Mouse (Mus musculus): ENCODE data around the gene Mtr. TPM values are rescaled to one million over a fixed set of nuclear protein-coding genes. Genes with fewer than 3 reads are reported as not detected.
A peak's percentile ranks its signal among the peaks of the same experiment; 100 is the strongest.

Gene Mtr
- total RNA-seq (2014; rRNA removed) (5.0 and 7.8 TPM in 2 replicates), polyA plus RNA-seq (2015; fragmentation: Nextera tagmentation; extraction: Ambion mirVana) (2.4 and 3.0 TPM in 2 replicates)

GRCm38 (mm10) chr13:12257391-12258380 lies at the start of gene Mtr:
TSS of gene Mtr (minus strand) at chr13:12258113.
- Histone ChIP-seq H3K4me1 (ENCODE audit: insufficient read depth, low read length) (peaks cover 12% of the 10 kb centered on the region; the same call in 1 of the 2 replicates), H3K9ac (replicated peaks; ENCODE audit: low read length) (peak within 1 kb of the TSS; percentile 66), H3K4me2 (ENCODE audit: low read depth, low read length) (peak within 1 kb of the TSS; percentile 70), H3K4me3 (ENCODE audit: low read length) (peak within 1 kb of the TSS; percentile 77), H3K36me3 (ENCODE audit: insufficient read depth, low read length) (no peaks in the 10 kb centered on the region), H3K27me3 (ENCODE audit: insufficient read depth, low read length) (no peaks in the 10 kb centered on the region), H3K9me3 (ENCODE audit: low read length) (no peaks in the 10 kb centered on the region), H3K27ac (peak within 1 kb of the TSS; percentile 87)
- under 1% methylated on average over 69 of the region's 69 CpGs for WGBS
- DNase-seq (ENCODE audit: low spot score) = peak; percentile 99
- peak; percentile 100 for ATAC-seq
- TF ChIP-seq CTCF (IDR thresholded peaks at IDR 0.05; ENCODE audit: low read depth) = no peak

GRCm38 (mm10) chr13:12307286-12307685 lies 49.4 kb upstream of the Mtr start:
- H3K27me3 ChIP-seq (ENCODE audit: insufficient read depth, low read length) = no peaks in the 10 kb centered on the region
- no peak overlapping the region for H3K4me2 ChIP-seq (ENCODE audit: low read depth, low read length)
- H3K4me1 ChIP-seq (ENCODE audit: insufficient read depth, low read length) = no peaks in the 10 kb centered on the region
- no peaks in the 10 kb centered on the region for H3K36me3 ChIP-seq (ENCODE audit: insufficient read depth, low read length)
- H3K4me3 ChIP-seq (ENCODE audit: low read length) = no peak overlapping the region
- no peaks in the 10 kb centered on the region for H3K9me3 ChIP-seq (ENCODE audit: low read length)
- DNase-seq (ENCODE audit: low spot score) (no peak), ATAC-seq (no peak)
- TF ChIP-seq CTCF (IDR thresholded peaks at IDR 0.05; ENCODE audit: low read depth) = no peak
- no peak overlapping the region for H3K27ac ChIP-seq
- 87% methylated on average over 4 of the region's 4 CpGs for WGBS
- no peak overlapping the region for H3K9ac ChIP-seq (replicated peaks; ENCODE audit: low read length)

- ATAC-seq (no peak), DNase-seq (ENCODE audit: low spot score) (no peak)
- 93% methylated on average over 8 of the region's 8 CpGs for WGBS
- Histone ChIP-seq H3K4me2 (ENCODE audit: low read depth, low read length) (no peak overlapping the region), H3K9me3 (ENCODE audit: low read length) (no peaks in the 10 kb centered on the region), H3K4me3 (ENCODE audit: low read length) (no peak overlapping the region), H3K9ac (replicated peaks; ENCODE audit: low read length) (no peak overlapping the region), H3K27me3 (ENCODE audit: insufficient read depth, low read length) (no peaks in the 10 kb centered on the region), H3K36me3 (ENCODE audit: insufficient read depth, low read length) (no peaks in the 10 kb centered on the region), H3K4me1 (ENCODE audit: insufficient read depth, low read length) (no peaks in the 10 kb centered on the region), H3K27ac (no peak overlapping the region)
- no peak for TF ChIP-seq CTCF (IDR thresholded peaks at IDR 0.05; ENCODE audit: low read depth)
Observed at GRCm38 (mm10) chr13:12305540-12305939, 47.6 kb upstream of the Mtr start.

- 83% methylated on average over 5 of the region's 5 CpGs for WGBS
- TF ChIP-seq CTCF (IDR thresholded peaks at IDR 0.05; ENCODE audit: low read depth) = no peak
Observed at GRCm38 (mm10) chr13:12304991-12305390, 47.1 kb upstream of the Mtr start.

GRCm38 (mm10) chr13:12297777-12298176 lies 39.9 kb upstream of the Mtr start:
- no peaks in the 10 kb centered on the region for H3K36me3 ChIP-seq (ENCODE audit: insufficient read depth, low read length)
- no peak overlapping the region for H3K4me2 ChIP-seq (ENCODE audit: low read depth, low read length)
- H3K4me3 ChIP-seq (ENCODE audit: low read length) = no peak overlapping the region
- WGBS = 89% methylated on average over 6 of the region's 6 CpGs
- H3K27me3 ChIP-seq (ENCODE audit: insufficient read depth, low read length) = no peaks in the 10 kb centered on the region
- ATAC-seq = no peak
- no peak for TF ChIP-seq CTCF (IDR thresholded peaks at IDR 0.05; ENCODE audit: low read depth)
- H3K27ac ChIP-seq = no peak overlapping the region
- no peaks in the 10 kb centered on the region for H3K4me1 ChIP-seq (ENCODE audit: insufficient read depth, low read length)
- H3K9ac ChIP-seq (replicated peaks; ENCODE audit: low read length) = no peak overlapping the region
- H3K9me3 ChIP-seq (ENCODE audit: low read length) = no peaks in the 10 kb centered on the region
- no peak for DNase-seq (ENCODE audit: low spot score)

More at GRCm38 (mm10) chr13:12304991-12305390, 47.1 kb upstream of the Mtr start:
- H3K9me3 ChIP-seq (ENCODE audit: low read length) = no peaks in the 10 kb centered on the region
- H3K27ac ChIP-seq = no peak overlapping the region
- no peaks in the 10 kb centered on the region for H3K27me3 ChIP-seq (ENCODE audit: insufficient read depth, low read length)
- H3K36me3 ChIP-seq (ENCODE audit: insufficient read depth, low read length) = no peaks in the 10 kb centered on the region
- no peak overlapping the region for H3K4me2 ChIP-seq (ENCODE audit: low read depth, low read length)
- H3K9ac ChIP-seq (replicated peaks; ENCODE audit: low read length) = no peak overlapping the region
- no peak overlapping the region for H3K4me3 ChIP-seq (ENCODE audit: low read length)
- no peaks in the 10 kb centered on the region for H3K4me1 ChIP-seq (ENCODE audit: insufficient read depth, low read length)
- no peak for ATAC-seq
- DNase-seq (ENCODE audit: low spot score) = no peak

GRCm38 (mm10) chr13:12296701-12297100 lies 38.8 kb upstream of the Mtr start:
- TF ChIP-seq CTCF (IDR thresholded peaks at IDR 0.05; ENCODE audit: low read depth) = peak; percentile 75
- peak; percentile 80 for DNase-seq (ENCODE audit: low spot score)

More at GRCm38 (mm10) chr13:12296701-12297100, 38.8 kb upstream of the Mtr start:
- ATAC-seq = peak; percentile 79
- no peak overlapping the region for H3K4me3 ChIP-seq (ENCODE audit: low read length)
- no peak overlapping the region for H3K27ac ChIP-seq
- H3K4me1 ChIP-seq (ENCODE audit: insufficient read depth, low read length) = no peaks in the 10 kb centered on the region
- H3K9me3 ChIP-seq (ENCODE audit: low read length) = no peaks in the 10 kb centered on the region
- 87% methylated on average over 3 of the region's 3 CpGs for WGBS
- no peak overlapping the region for H3K4me2 ChIP-seq (ENCODE audit: low read depth, low read length)
- no peaks in the 10 kb centered on the region for H3K27me3 ChIP-seq (ENCODE audit: insufficient read depth, low read length)
- no peak overlapping the region for H3K9ac ChIP-seq (replicated peaks; ENCODE audit: low read length)
- H3K36me3 ChIP-seq (ENCODE audit: insufficient read depth, low read length) = no peaks in the 10 kb centered on the region
